Mouse (Mus musculus) CD4-positive, CD25-positive, alpha-beta regulatory T cell, adult 2 months (primary cell): ENCODE results near the gene Bnc2.

Source experiments
- DNase-seq: peaks from one replicate; pipeline ENCODE4 v3.0.0-alpha.2; 2012; ENCODE audit warnings: low read depth, low spot score

Gene Bnc2

GRCm38 (mm10) chr4:84507551-84507950 lies 167.5 kb downstream of the Bnc2 start:
- DNase-seq, result no peak

- DNase-seq, result no peak
Observed at GRCm38 (mm10) chr4:84502581-84503269, 172.3 kb downstream of the Bnc2 start.

- DNase-seq, result no peak
Observed at GRCm38 (mm10) chr4:84500796-84501349, 174.2 kb downstream of the Bnc2 start.

- no peak for DNase-seq
Observed at GRCm38 (mm10) chr4:84500259-84500658, 174.8 kb downstream of the Bnc2 start.

GRCm38 (mm10) chr4:84498469-84498868 lies 176.6 kb downstream of the Bnc2 start:
- DNase-seq, result no peak

- no peak for DNase-seq
Observed at GRCm38 (mm10) chr4:84488323-84488722, 186.8 kb downstream of the Bnc2 start.

- no peak for DNase-seq
Observed at GRCm38 (mm10) chr4:84482680-84483079, 192.4 kb downstream of the Bnc2 start.

GRCm38 (mm10) chr4:84472643-84473042 lies 202.4 kb downstream of the Bnc2 start:
- DNase-seq, result no peak

GRCm38 (mm10) chr4:84470106-84470885 lies 204.8 kb downstream of the Bnc2 start:
- no peak for DNase-seq

- no peak for DNase-seq
Observed at GRCm38 (mm10) chr4:84469400-84469799, 205.7 kb downstream of the Bnc2 start.

- no peak for DNase-seq
Observed at GRCm38 (mm10) chr4:84467722-84468121, 207.4 kb downstream of the Bnc2 start.

GRCm38 (mm10) chr4:84458218-84458560 lies 216.9 kb downstream of the Bnc2 start:
- no peak for DNase-seq

GRCm38 (mm10) chr4:84457512-84458217 lies 217.4 kb downstream of the Bnc2 start:
- DNase-seq, result no peak

GRCm38 (mm10) chr4:84456853-84457249 lies 218.2 kb downstream of the Bnc2 start:
- no peak for DNase-seq

- no peak for DNase-seq
Observed at GRCm38 (mm10) chr4:84456198-84456852, 218.8 kb downstream of the Bnc2 start.

- DNase-seq, result no peak
Observed at GRCm38 (mm10) chr4:84454493-84454892, 220.6 kb downstream of the Bnc2 start.

- no peak for DNase-seq
Observed at GRCm38 (mm10) chr4:84453586-84453985, 221.5 kb downstream of the Bnc2 start.

GRCm38 (mm10) chr4:84452642-84453041 lies 222.4 kb downstream of the Bnc2 start:
- DNase-seq, result no peak

- no peak for DNase-seq
Observed at GRCm38 (mm10) chr4:84449246-84450005, 225.6 kb downstream of the Bnc2 start.

- no peak for DNase-seq
Observed at GRCm38 (mm10) chr4:84433324-84433723, 241.8 kb downstream of the Bnc2 start.
